Mouse (Mus musculus): Measurements from ENCODE around the gene Bysl.
"Not testable (repeated sequence)": the region's sequence is repeated elsewhere in the genome, so short reads cannot be mapped to it uniquely, and the experiment has no call there.

Gene Bysl

DNA sequence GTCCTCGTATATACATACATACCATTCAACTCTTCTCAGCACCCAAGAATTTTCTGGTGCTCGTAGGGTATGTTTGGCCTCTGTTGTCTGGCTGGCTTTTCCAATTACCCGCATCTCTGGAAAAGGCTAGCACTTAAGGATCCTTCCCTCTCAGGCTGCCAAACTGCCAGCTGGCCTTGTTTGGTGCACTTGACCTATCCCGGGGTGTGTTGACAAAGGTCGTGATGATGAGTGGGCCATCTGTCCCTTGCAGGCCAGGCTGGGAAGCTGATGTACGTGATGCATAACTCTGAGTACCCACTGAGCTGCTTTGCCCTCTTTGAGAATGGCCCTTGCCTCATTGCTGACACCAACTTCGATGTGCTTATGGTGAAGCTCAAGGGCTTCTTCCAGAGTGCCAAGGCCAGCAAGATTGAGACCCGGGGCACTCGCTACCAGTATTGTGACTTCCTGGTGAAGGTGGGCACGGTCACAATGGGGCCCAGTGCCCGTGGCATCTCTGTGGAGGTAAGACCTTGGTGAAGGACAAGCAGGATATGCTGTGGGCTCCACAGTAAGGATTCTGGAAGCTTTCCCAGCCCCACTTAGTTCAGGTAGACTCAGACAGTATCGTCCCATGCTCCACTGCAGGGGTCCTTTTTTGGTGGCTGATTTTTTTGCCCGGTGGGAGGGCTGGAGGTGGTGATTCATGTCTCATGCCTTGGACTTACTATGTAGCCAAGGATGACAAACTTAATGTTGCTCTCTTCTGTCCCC lies 7.4 kb upstream of the Bysl start:
- DNase-seq (ENCODE audit: low read depth, low spot score): no peak

DNA sequence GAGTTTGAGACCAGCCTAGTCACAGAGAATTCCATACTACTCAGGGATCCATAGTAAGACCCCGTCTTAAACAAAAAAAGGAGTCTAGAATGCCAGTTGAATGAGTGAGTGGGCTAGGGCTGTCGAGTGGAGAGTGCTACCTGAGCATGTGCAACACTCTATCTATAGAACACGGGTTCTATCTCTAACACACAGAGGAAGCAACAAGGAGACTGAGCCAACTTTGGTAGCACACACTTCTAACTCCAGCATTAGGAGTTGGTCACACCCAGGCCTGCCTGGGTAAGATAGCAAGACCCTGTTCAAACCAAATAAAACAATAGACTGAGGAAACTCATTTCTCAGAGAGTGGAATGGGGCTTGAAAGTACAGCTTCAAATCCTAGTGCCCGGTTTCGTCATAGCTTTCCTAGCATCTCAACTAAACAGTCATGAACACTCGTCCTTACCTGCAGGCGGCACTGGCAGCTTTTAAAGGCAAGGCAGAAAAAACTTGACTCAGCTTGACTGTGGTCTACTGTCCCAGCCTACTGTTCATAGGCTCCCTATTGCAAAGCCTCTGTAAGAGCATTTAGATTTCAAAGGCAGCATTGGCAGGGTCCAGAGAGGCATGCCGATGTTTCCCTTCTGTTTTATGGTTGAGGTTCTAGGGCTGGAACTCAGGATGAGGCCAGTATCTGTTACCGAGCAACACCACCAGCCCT lies 6.5 kb upstream of the Bysl start:
- DNase-seq (ENCODE audit: low read depth, low spot score): no peak

DNA sequence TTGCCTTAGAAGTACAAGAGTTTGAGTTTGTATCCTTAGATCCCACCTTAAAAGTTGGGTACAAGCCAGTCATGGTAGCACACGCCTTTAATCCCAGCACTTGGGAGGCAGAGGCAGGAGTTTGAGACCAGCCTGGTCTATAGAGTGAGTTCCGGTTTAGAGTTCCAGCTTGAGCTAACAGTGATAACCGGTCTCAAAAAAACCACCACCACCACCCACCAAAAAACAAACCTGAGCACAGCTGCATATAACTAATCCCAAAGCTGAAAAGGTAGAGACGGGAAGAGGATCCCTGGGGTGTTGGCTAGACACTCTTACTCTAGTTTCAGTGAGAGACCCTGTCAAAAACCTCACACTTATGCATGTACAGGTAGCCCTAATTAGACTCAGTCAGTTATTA lies 5.4 kb upstream of the Bysl start:
- DNase-seq (ENCODE audit: low read depth, low spot score): no peak

DNA sequence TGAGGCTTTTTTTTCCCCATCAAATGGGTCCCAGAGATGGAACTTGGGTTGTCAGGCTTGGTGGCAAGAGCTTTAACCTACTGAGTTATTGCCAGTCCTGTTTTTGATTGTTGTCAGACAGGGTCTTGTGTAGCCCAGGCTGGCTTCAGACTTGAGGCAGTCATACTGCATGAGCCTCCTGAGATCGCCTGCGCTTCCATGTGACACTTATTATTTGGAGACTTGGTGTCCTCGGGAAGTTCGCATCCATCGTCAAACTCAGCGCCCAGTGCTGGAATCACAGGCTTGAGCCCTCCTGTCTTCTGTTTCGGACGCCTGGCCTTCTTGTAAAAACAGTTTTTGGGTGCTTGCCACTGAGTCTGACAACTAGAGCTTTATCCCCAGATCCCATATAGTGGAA lies 4.8 kb upstream of the Bysl start:
- no peak for DNase-seq (ENCODE audit: low read depth, low spot score)

DNA sequence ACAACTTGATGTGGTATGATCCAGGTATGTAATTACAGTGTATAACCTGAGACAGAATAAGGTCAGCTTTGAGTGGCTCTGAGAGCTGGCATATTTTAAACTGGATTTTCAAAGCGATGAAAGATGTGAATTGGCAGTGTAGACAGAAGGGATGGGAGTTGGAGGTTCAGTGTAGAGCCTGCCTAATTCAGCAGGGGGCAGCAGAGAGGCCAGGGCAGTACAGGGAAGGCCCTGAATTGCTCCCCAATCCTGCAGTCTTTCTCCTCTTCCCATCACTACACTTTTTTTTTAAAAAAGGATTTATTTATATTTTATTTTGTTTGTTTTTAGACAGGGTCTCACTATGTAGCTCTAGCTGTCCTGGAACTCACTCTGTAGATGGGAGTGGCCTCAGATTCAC lies 2.7 kb upstream of the Bysl start:
- no peak for DNase-seq (ENCODE audit: low read depth, low spot score)

DNA sequence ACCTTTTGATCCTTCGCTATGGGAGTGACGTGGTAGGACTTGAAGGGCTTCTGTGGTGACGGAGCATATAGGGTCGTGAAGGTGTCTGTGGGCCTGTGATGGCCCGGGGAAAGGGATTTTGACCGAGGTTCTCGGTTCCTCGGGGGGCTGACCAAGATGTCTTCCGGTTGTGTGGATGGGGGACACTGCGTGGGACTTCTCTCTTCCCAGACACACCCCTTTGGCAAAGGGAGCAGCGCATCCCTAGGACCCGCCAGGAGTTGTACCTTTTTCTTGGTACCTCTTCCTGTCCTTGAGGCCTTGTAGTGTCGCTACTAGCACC lies 330 bp upstream of the Bysl start:
- no peak for DNase-seq (ENCODE audit: low read depth, low spot score)

DNA sequence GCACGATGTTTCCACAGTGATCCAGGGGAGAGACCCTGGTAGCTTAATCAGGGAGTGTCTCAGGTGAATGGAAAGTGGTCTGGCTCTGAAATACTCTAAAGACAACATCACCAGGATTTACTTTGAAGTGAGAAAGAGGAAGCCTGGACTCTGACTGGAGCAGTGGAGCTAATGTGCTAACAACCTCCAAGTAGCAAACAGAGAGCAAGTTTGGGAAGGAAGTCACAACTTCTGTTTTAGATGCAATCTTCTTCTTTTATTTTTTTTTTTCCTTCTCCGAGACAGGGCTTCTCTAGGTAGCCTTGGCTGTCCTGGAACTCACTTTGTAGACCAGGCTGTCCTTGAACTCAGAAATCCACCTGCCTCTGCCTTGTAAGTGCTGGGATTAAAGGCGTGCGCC lies 2.1 kb downstream of the Bysl start:
- no peak for DNase-seq (ENCODE audit: low read depth, low spot score)

DNA sequence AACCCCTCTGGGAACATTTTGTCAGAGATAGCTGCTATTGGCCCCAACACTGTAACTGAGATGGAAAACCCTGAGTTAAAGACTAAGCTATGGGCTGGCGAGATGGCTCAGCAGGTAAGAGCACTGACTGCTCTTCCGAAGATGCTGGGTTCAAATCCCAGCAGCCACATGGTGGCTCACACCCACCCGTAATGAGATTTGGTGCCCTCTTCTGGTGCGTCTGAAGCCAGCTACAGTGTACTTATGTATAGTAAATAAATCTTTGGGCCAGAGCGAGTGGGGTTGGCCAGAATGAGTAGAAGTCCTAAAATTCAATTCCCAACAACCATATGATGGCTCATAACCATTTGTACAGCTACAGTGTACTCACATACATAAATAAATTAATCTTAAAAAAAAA lies 5.1 kb downstream of the Bysl start:
- no peak for DNase-seq (ENCODE audit: low read depth, low spot score)

DNA sequence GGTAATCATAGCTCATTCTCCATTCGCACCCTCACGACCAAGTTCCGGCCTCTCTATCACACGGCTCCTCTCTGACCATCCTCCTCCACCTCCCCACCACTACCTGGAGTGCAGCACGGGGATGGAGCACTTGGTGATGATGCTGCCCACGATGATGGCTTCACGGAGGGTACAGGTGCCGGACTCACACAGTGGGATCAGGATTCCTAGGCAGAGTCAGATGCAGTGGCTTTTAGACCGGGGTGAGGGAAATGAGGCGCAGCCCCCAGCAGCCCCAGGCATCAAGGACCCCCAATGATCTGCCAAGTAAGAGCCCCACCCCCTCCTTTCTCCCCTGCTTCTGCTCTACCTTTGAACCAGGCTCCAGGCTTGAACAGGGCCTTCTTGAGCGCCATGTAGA lies 9.0 kb downstream of the Bysl start:
- no peak for DNase-seq (ENCODE audit: low read depth, low spot score)

DNA sequence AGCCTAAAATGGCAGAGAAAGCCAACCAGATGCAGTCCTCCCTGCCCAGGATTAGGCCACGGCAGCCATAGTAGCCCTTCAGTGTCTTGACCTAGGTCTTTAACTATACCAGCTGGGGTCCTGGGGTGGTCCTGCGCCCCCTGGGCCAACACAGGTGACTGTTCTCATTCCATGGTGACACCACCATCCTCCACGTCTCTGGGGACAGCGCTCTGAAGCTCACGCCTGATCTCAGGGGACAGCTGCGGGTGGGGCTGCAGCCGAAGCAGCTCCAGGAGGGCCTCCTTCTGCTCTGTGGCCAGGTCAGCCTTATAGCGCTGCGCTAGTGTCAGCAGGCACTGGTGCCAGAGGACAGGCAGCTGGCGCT lies 9.9 kb downstream of the Bysl start:
- no peak for DNase-seq (ENCODE audit: low read depth, low spot score)

DNA sequence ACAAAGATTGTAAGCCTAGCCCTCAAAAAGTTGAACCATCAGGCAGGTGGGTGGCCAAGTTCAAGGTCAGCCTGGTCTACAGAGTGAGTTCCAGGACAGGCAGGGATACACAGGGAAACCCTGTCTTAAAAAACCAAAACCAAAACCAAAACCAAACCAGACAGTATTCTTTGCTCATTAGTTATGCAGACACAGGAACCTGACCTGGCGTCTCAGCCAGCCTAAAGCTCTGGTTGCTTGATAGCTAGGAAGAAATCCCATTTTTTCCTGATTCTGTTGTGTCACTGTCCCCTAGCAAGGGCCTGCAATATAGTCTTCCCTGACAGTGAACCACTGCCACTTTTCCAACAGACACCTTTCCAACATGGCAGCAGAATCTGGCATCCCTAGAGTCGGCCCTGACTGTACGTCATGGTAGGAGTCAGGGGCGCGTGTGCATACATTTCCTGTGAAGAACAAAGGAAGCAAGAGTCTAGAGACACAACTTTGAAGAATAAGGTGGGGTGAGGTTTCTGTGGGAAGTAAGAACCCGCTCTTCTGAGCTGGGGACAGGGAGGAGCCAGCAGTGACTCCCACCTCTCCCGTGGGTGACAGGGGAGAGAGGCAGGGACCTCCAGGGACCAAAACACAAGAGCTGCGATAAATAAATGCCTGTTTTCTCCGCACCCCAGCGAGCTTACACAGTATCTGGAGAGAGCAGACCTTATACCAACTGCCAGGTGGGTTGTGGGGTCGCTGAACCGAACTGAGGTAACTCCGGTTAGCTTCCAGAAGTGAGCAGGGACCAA lies 10.5 kb downstream of the Bysl start:
- DNase-seq (ENCODE audit: low read depth, low spot score): no peak

DNA sequence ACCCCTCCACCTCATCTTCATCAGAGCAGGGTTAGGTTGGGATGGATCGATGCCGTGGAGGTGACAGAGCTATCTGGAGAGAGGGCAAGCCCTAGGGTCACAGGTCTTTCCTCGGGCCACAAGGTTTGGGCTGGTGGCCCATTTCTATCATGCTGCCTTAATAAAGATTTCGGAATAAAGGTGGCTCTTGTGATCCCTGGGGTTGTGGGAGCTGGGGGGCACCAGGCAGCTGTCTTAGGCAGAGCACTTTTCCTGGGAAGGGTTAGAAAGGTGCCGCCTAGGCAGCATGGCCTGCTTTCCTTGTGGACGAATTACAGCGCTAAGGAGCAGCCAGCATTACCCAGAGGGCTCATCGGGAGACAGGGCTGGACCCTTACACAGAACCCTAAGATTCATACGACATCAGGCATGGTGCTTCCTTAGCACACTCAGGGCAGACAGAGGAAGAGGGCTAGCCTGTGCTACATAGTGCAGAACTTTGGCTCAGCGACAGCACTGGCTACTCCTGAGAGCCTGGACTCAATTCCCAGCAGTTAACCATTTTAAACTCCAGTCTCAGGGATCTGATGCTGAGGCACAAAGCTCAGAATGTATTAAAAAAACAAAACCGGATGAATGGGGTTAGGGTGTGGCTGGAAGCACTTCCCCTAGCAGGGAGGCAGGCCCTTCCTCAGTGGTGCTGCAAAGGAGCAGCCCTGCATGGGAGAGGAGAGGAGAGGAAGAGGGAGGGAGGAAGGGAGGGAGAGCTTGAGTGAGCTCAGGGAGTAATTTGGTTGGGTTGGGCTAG lies 11.6 kb downstream of the Bysl start:
- DNase-seq (ENCODE audit: low read depth, low spot score): no peak

DNA sequence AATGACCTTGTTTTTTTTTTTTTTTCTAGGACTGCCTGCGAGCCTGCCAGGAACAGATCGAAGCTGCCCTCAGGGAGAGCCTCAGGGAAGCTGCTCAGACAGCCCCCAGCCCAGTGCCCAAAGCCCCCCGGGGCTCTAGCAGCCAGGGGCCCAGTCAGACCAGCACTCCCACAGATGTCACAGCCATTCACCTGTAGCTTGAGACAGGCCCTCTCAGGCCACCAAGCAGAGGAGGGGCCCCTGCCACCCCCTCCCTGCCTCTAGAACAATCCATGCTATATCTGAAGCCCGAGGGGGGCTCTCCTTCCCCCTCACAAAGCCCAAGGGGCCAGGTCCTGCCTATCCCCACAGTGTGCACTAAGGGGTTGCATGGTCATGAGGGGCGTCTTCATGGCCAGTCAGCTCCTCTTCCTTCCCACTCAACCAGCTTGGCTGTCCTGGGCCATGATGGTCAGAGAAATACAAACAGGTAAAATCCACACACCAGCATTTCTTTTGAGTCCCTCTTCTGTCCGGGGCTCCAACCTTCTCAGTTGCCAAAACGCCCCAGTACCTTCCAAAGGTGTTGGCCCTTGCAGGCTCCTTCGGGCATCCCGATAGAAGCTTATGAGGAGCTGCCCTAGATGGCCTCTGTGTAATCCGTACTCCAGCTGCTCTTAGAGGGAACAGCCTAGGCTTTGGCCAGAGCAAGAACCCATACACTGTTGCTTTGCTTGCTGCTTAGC lies 12.6 kb downstream of the Bysl start:
- not testable (repeated sequence) for DNase-seq (ENCODE audit: low read depth, low spot score)

DNA sequence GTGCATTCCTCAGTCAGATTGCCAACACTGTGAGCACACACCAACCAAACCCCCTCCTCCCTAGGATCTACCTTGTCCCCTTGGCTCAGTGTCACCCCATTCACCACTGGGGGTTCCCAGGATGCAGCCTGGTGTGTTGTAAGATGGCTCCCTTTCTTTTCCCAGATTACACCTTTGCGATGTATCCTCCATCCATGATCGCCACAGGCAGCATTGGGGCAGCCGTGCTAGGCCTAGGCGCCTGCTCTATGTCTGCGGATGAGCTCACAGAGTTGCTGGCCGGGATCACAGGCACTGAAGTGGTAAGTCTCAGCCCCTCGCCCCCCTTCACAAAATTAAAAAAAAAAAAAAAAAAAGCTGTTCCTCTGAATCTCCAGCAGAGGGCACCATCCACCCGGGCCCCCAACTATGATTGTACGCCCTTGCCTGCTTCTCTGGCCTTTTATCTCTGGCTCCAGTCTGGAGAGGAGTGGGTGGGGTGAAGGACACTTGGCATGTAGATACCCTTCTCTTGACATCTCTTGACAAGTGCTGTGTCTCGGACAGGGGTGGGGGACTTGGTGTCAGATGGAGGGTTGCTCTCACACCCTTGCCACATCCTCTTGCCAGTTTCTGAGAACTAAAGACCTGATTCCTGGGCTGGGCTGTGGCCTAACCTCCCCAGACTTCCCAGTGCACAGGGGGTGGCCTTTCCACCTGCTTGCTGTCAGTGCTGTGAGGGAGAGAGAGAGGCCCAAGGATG lies 13.3 kb downstream of the Bysl start:
- DNase-seq (ENCODE audit: low read depth, low spot score): peak; percentile 71

DNA sequence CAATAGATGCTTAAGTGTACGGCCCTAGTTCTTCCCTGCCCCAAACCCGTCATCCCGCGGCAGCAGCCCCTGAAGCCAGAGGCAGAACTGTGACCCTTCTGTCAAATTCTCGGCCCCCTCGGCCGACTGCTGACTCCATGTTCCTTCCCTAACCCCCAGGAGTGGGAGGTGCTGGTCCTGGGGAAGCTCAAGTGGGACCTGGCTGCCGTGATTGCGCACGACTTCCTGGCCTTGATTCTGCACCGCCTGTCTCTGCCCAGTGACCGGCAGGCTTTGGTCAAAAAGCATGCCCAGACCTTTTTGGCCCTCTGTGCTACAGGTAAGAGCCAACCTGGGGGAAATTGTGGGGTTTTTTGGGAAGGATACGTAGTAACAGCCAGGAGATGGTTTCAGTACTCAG lies 14.0 kb downstream of the Bysl start:
- DNase-seq (ENCODE audit: low read depth, low spot score): no peak

DNA sequence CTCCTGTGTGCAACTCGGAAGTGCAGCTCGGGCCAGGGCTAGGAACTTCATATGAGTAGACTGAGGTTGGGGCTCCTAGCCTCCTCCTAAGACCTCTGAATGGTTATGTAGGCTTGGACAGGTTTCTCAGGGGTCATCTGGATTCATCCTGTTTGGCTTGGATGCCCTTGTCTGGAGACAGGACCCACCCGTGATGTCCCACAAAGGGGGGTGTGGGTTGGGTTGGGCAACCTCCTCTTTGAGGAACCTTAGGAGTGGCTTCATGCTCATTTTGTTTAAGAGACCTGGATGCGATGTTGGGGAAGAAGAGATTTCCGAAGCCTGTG lies 14.5 kb downstream of the Bysl start:
- no peak for DNase-seq (ENCODE audit: low read depth, low spot score)

DNA sequence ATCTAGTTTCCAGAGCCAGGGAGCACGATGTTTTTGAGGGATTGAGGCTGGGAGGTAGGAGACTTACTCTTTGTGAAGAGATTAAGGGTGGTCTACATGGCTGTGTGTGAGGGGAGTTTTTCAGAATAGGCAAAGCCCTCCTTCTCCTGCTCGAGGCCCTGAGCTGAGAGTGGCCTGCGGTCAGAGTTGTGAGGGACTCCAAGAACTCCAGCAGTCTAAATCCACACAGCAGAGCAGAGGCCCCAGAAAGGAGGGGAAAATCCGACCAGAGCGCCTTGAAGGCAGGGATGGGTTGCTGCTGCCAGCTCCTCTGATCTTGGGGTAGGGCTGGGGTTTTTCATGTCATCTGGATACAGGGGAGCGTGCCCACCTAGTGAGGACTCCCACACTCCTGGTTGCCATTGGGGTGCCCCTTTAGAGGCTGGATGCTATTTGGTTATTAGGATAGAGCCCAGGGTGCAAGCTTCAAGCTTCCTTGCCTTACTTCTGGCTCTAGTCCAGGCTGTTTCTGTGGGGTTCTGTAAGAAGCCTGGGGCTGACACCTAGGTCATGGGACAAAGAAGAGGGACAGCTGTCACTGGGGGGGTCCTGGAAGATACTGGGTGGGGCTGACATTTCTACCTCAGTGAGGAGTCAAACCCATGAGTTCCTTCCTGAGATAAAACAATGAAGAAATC lies 15.0 kb downstream of the Bysl start:
- no peak for DNase-seq (ENCODE audit: low read depth, low spot score)

DNA sequence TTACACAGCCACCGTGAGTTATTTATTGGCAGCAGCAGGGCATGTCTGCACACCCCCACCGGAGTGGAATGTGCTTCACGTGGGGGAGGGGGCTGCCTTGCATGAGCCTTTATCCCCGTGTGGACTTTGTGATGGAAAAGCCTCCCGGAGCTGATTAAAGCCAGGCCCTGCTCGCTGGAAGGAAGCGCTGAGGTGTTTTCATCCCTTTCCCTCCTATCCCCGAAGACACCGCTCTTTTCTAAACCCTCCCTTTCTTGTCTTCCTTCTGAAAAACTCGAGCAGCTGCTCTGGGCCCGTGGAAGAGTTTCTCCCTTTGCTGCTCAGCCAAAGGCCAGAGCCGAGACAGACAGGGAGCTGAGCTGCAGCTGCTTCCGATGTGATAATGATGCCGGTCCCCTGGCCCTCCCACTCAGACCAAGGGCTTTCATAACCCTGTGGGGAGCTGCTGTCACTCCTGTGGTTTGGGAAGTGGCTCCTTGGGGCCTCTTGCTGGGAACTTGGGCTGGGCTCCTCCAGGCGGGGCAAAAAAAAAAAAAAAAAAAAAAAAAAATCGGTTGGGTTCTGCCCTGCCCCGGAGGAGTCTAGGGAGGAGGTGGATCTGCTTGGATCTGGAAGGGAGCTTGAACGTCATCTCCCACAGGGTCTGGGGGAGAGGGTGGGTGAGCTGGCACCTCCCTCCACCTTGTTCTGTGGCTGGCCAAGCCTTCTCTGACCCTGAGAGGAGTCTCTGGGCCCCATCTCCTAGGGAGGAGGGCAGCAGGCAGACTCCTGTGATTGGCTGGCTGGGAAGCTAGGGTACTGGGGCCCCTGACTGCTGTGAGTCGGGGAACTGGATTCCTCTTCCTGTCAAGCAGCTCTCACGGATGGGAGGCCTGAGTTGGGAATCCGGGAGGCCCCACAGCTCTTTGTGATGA lies 15.8 kb downstream of the Bysl start:
- peak; percentile 76 for DNase-seq (ENCODE audit: low read depth, low spot score)

DNA sequence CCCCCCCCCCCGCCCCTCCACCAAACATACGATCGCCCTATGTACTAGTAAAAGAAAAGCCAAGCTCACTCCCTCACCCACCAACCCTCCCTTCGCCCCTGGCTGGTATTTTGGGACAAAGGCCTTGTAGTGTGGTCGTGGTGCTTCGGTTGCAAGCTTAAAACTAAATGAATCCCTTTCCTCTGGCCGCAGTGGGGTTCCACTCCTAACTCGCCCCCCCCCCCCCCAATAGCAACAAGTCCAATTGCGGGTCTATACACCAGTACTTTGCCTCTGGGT lies 16.4 kb downstream of the Bysl start:
- no peak for DNase-seq (ENCODE audit: low read depth, low spot score)

Measured in mesoderm, embryonic 11.5 days (tissue).